Mouse (Mus musculus): ENCODE results near the gene Hhat. TPM values are rescaled to one million over a fixed set of nuclear protein-coding genes. Genes with fewer than 3 reads are reported as not detected.

The Hhat gene
- polyA plus RNA-seq, 1 experiment, result 3.4 TPM

GRCm38 (mm10) chr1:192663092-192663491, 107.9 kb downstream of the Hhat start:
- H3K36me3 ChIP-seq (ENCODE audit: control insufficient read depth, insufficient read depth, low read length), result no peaks in the 10 kb centered on the region
- no peak overlapping the region for H3K4me3 ChIP-seq (ENCODE audit: extremely low read depth, insufficient read depth, insufficient read length)
- no peaks in the 10 kb centered on the region for H3K4me1 ChIP-seq (ENCODE audit: control insufficient read depth, insufficient read depth, insufficient read length)
- no peak for DNase-seq (ENCODE audit: low read depth in 1 of 2, low spot score in 2 of 2)
- no peak overlapping the region for H3K27ac ChIP-seq (ENCODE audit: insufficient read depth, low read length)
- WGBS, result 74% methylated on average over 5 of the region's 5 CpGs
- TF ChIP-seq CTCF (IDR thresholded peaks at IDR 0.05; ENCODE audit: extremely low read depth, insufficient read depth, insufficient read length, insufficient replicate concordance), result no peak
- TF ChIP-seq POLR2A (IDR thresholded peaks at IDR 0.05; ENCODE audit: low read depth, low read length), result no peak
- no peaks in the 10 kb centered on the region for H3K27me3 ChIP-seq (ENCODE audit: control insufficient read depth, insufficient read depth, low read length)

DNA sequence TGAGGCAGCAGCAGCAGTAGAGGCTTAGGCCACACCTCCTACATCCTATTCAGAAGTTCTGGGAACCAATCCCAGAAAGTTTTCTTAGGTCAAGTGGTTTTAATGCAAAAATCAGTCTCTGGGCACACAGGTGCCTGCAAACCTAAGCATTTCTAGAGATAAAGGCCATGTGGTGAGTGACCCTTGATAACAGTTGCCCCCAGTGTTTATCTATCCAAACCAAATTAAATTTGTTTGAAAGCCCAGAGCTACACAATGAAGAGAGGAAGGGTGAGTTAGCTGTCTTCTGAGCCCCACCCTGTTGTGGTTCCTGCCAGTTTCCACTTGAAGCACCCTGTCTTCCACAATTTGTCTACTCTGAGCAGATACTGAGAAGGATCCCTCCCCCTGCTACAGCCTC, 109.4 kb downstream of the Hhat start:
- H3K36me3 ChIP-seq (ENCODE audit: control insufficient read depth, insufficient read depth, low read length), result no peaks in the 10 kb centered on the region
- no peak overlapping the region for H3K27ac ChIP-seq (ENCODE audit: insufficient read depth, low read length)
- H3K4me3 ChIP-seq (ENCODE audit: extremely low read depth, insufficient read depth, insufficient read length), result no peak overlapping the region
- no peaks in the 10 kb centered on the region for H3K4me1 ChIP-seq (ENCODE audit: control insufficient read depth, insufficient read depth, insufficient read length)
- DNase-seq (ENCODE audit: low read depth in 1 of 2, low spot score in 2 of 2), result no peak
- H3K27me3 ChIP-seq (ENCODE audit: control insufficient read depth, insufficient read depth, low read length), result no peaks in the 10 kb centered on the region
- TF ChIP-seq POLR2A (IDR thresholded peaks at IDR 0.05; ENCODE audit: low read depth, low read length), result no peak
- no peak for TF ChIP-seq CTCF (IDR thresholded peaks at IDR 0.05; ENCODE audit: extremely low read depth, insufficient read depth, insufficient read length, insufficient replicate concordance)

GRCm38 (mm10) chr1:192657417-192657816, 113.6 kb downstream of the Hhat start:
- Histone ChIP-seq H3K4me1 (ENCODE audit: control insufficient read depth, insufficient read depth, insufficient read length) (no peaks in the 10 kb centered on the region), H3K4me3 (ENCODE audit: extremely low read depth, insufficient read depth, insufficient read length) (no peak overlapping the region), H3K27me3 (ENCODE audit: control insufficient read depth, insufficient read depth, low read length) (no peaks in the 10 kb centered on the region), H3K36me3 (ENCODE audit: control insufficient read depth, insufficient read depth, low read length) (no peaks in the 10 kb centered on the region), H3K27ac (ENCODE audit: insufficient read depth, low read length) (no peak overlapping the region)
- WGBS, result 78% methylated on average over 6 of the region's 6 CpGs
- TF ChIP-seq POLR2A (IDR thresholded peaks at IDR 0.05; ENCODE audit: low read depth, low read length) (no peak), CTCF (IDR thresholded peaks at IDR 0.05; ENCODE audit: extremely low read depth, insufficient read depth, insufficient read length, insufficient replicate concordance) (no peak)
- DNase-seq (ENCODE audit: low read depth in 1 of 2, low spot score in 2 of 2), result no peak

DNA sequence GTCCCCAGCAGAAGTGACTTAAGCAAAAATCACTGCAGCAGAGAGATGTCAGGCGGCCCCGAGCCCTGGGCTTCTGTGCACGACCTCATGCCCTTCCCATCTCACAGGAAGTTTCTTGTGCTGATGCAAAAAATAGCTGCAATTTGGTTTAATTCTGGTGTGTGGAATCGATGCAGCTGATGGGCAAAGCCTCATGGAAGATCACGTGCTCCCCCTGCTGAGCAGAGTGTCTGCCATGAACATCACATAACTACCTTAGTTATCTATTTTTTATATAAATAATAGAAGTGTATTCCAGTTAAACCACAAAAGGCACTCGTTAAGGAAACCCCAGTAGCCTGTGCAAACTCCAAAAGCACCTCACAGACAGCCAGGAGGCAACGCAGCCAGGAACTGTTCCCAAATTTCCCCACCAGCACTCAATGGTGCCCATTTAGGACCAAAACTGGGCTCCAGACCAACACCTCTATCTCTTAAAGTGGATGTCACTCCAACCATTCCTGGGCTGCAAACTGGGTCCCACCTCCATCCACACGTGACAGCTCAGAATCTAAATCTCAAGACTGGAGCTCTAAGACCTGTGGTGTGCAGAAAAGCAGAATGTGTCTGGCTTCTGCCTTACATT, 118.9 kb downstream of the Hhat start:
- Histone ChIP-seq H3K27ac (ENCODE audit: insufficient read depth, low read length) (no peak overlapping the region), H3K27me3 (ENCODE audit: control insufficient read depth, insufficient read depth, low read length) (no peaks in the 10 kb centered on the region), H3K4me3 (ENCODE audit: extremely low read depth, insufficient read depth, insufficient read length) (no peak overlapping the region), H3K36me3 (ENCODE audit: control insufficient read depth, insufficient read depth, low read length) (no peaks in the 10 kb centered on the region), H3K4me1 (ENCODE audit: control insufficient read depth, insufficient read depth, insufficient read length) (no peaks in the 10 kb centered on the region)
- no peak for DNase-seq (ENCODE audit: low read depth in 1 of 2, low spot score in 2 of 2)
- 72% methylated on average over 8 of the region's 8 CpGs for WGBS
- TF ChIP-seq CTCF (IDR thresholded peaks at IDR 0.05; ENCODE audit: extremely low read depth, insufficient read depth, insufficient read length, insufficient replicate concordance) (no peak), POLR2A (IDR thresholded peaks at IDR 0.05; ENCODE audit: low read depth, low read length) (no peak)

DNA sequence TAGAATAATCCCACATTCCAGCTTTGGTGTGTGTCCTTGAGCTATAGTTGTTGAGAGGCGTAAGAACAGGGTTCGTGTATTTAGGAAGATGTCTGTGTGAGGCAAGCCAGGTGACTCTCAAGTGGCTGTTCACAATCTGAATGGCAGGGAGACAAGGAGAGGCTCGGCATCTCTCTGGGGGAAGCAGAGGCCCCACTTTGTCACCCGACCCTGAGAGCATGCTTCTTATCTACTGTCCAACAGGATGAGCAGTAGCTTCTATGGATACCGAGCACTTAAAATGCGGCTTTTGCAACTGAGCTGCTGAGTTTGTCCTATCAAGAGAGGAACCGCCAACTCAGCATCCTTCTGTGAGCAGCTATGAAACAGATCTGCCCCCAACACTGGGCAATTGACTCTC, 120.4 kb downstream of the Hhat start:
- no peaks in the 10 kb centered on the region for H3K36me3 ChIP-seq (ENCODE audit: control insufficient read depth, insufficient read depth, low read length)
- H3K27me3 ChIP-seq (ENCODE audit: control insufficient read depth, insufficient read depth, low read length), result no peaks in the 10 kb centered on the region
- H3K4me1 ChIP-seq (ENCODE audit: control insufficient read depth, insufficient read depth, insufficient read length), result no peaks in the 10 kb centered on the region
- TF ChIP-seq CTCF (IDR thresholded peaks at IDR 0.05; ENCODE audit: extremely low read depth, insufficient read depth, insufficient read length, insufficient replicate concordance) (no peak), POLR2A (IDR thresholded peaks at IDR 0.05; ENCODE audit: low read depth, low read length) (no peak)
- no peak overlapping the region for H3K27ac ChIP-seq (ENCODE audit: insufficient read depth, low read length)
- 84% methylated on average over 7 of the region's 7 CpGs for WGBS
- no peak for DNase-seq (ENCODE audit: low read depth in 1 of 2, low spot score in 2 of 2)
- no peak overlapping the region for H3K4me3 ChIP-seq (ENCODE audit: extremely low read depth, insufficient read depth, insufficient read length)

- H3K4me3 ChIP-seq (ENCODE audit: extremely low read depth, insufficient read depth, insufficient read length), result no peak overlapping the region
- H3K27me3 ChIP-seq (ENCODE audit: control insufficient read depth, insufficient read depth, low read length), result no peaks in the 10 kb centered on the region
- DNase-seq (ENCODE audit: low read depth in 1 of 2, low spot score in 2 of 2), result no peak
- no peaks in the 10 kb centered on the region for H3K4me1 ChIP-seq (ENCODE audit: control insufficient read depth, insufficient read depth, insufficient read length)
- H3K36me3 ChIP-seq (ENCODE audit: control insufficient read depth, insufficient read depth, low read length), result no peaks in the 10 kb centered on the region
- no peak overlapping the region for H3K27ac ChIP-seq (ENCODE audit: insufficient read depth, low read length)
- TF ChIP-seq CTCF (IDR thresholded peaks at IDR 0.05; ENCODE audit: extremely low read depth, insufficient read depth, insufficient read length, insufficient replicate concordance) (no peak), POLR2A (IDR thresholded peaks at IDR 0.05; ENCODE audit: low read depth, low read length) (no peak)
- 88% methylated on average over 4 of the region's 4 CpGs for WGBS
Measured at GRCm38 (mm10) chr1:192650023-192650422, 121.0 kb downstream of the Hhat start.

DNA sequence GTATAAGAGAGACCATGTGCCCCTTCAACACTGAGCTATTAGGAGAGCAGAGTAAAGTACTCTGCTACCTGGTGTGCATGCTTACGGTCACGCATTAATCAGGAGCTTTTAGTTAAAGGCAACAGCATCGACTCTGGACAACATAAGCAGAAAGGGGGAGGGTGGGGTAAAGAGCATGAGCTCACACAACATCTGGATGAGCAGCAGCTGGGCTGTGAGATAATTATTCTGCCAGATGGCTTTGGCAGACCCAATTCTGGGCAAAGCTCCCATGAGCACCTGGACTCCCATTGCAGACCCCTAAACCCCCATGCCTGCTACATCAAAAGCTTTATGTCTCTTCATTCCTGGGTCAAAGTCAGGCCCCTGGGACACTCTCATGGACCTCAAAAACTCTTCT, 121.8 kb downstream of the Hhat start:
- no peaks in the 10 kb centered on the region for H3K27me3 ChIP-seq (ENCODE audit: control insufficient read depth, insufficient read depth, low read length)
- H3K4me3 ChIP-seq (ENCODE audit: extremely low read depth, insufficient read depth, insufficient read length), result no peak overlapping the region
- no peaks in the 10 kb centered on the region for H3K4me1 ChIP-seq (ENCODE audit: control insufficient read depth, insufficient read depth, insufficient read length)
- TF ChIP-seq POLR2A (IDR thresholded peaks at IDR 0.05; ENCODE audit: low read depth, low read length) (no peak), CTCF (IDR thresholded peaks at IDR 0.05; ENCODE audit: extremely low read depth, insufficient read depth, insufficient read length, insufficient replicate concordance) (no peak)
- no peak overlapping the region for H3K27ac ChIP-seq (ENCODE audit: insufficient read depth, low read length)
- no peaks in the 10 kb centered on the region for H3K36me3 ChIP-seq (ENCODE audit: control insufficient read depth, insufficient read depth, low read length)
- 91% methylated on average over 3 of the region's 3 CpGs for WGBS
- DNase-seq (ENCODE audit: low read depth in 1 of 2, low spot score in 2 of 2), result no peak

Data from spleen, adult 2 months (tissue).